Mouse (Mus musculus) yolk sac, embryonic 10.5 days (tissue): ENCODE measurements around the gene Tbc1d22a.
"Not testable (repeated sequence)": the region's sequence is repeated elsewhere in the genome, so short reads cannot be mapped to it uniquely, and the experiment has no call there.

Experiments used
- DNase-seq: peaks from one replicate; pipeline ENCODE4 v3.0.0-alpha.2; 2017; ENCODE audit warnings: low spot score

The Tbc1d22a gene

GRCm38 (mm10) chr15:86181321-86181720 is 32.9 kb upstream of the Tbc1d22a start:
- DNase-seq: not testable (repeated sequence)

DNA sequence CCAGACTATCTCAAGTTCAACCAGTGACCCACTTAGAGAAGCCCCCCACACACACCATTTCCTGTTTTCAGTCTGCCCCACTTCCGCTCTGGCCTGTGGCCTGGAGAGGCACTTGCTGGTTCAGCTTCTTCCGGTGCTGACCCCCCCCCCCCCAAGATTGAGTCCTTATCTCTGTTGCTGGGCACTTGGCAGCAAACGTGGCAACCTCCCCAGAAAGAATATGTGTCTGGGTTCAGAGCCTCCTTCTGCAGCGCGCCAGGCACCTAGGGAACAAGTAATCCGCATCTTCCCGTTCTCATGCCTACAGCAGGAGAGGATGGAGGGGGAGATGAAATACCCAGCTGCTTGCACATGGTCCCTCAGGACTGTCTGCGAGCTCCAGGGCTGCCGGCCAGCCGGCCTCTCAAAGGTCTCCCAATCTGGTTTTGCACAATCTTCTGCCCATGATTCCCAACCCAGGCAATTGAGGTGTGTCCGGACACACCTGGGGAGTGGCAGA is 32.3 kb upstream of the Tbc1d22a start:
- no peak for DNase-seq

- DNase-seq: no peak
Observed at GRCm38 (mm10) chr15:86182646-86183045, 31.6 kb upstream of the Tbc1d22a start.

DNA sequence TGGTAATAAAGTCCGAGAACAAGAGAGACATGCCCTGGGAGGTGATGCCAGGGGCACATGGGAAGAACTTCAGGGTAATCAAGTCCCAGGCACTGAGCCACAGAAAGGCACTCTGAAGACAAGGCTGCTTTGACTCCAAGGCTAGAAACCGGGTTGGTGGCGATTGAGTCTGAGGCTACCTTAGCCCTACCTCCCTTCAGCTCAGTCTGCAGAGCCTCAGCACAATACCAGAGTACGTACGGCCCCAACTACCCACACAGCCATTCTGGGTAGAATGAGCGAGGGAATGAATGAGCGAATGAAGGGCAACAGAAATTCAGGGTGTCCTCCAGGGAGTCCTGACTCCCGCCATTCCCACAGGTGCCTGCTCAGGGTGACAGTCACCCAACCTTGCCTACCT is 30.8 kb upstream of the Tbc1d22a start:
- DNase-seq: no peak

DNA sequence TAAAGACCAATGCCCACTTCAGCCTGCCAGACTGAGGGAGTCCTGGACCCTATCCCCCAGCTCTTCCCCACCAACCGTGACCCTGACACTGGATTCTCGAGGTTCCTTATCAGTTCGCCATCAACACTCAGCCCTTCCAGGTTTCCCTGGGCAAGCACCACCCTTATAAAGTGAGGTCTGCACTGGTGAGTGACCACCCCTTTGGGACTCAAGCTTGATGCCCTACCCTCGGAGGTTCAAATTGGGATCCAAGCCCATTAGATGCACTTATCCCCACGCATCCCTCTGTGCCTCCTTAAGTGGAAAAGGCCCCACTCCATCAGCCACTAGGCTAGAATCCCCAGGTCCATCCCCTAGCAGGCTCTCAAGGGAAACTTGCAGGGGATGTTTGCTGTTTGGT is 30.2 kb upstream of the Tbc1d22a start:
- DNase-seq: no peak

DNA sequence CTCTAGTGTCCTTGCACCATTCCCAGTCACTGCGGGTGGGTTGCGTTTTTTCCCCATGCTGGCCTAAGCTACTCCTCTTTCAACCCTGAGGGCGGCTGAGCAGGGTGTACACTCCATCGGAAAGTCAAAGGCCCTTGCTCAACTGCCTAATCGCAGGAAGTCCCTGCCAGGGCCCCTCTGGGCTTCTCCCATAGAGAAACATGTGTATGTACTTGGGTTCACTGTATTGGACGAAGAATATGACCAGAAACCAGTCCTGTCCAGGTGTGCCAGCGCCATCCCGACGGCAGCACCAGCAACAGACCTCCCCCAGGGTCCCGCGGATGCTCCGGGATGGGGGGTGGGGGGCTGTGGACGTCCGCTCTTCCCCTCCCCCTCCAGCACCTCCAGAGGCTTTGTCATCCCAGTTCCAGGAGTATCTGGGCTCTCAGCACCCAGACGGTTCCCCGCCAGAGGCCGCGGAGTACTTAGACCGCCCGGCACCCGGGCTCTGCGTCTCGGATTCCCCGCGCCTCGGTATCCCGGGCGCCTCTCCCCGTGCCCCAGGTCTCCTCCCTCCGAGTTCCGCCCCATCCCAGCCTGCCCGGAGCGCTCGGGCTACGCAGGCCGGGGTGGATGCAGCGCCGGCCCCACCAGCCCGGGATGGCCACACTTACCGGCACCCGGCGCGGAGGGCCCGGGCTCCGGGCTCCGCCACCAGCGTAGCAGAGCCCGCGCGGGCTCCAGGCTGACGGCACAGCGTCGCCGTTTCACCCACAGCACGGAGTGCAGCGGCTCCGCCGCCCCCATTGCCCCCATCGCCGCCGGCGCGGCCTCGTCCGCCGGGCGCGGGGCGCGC is 29.2 kb upstream of the Tbc1d22a start:
- no peak for DNase-seq

DNA sequence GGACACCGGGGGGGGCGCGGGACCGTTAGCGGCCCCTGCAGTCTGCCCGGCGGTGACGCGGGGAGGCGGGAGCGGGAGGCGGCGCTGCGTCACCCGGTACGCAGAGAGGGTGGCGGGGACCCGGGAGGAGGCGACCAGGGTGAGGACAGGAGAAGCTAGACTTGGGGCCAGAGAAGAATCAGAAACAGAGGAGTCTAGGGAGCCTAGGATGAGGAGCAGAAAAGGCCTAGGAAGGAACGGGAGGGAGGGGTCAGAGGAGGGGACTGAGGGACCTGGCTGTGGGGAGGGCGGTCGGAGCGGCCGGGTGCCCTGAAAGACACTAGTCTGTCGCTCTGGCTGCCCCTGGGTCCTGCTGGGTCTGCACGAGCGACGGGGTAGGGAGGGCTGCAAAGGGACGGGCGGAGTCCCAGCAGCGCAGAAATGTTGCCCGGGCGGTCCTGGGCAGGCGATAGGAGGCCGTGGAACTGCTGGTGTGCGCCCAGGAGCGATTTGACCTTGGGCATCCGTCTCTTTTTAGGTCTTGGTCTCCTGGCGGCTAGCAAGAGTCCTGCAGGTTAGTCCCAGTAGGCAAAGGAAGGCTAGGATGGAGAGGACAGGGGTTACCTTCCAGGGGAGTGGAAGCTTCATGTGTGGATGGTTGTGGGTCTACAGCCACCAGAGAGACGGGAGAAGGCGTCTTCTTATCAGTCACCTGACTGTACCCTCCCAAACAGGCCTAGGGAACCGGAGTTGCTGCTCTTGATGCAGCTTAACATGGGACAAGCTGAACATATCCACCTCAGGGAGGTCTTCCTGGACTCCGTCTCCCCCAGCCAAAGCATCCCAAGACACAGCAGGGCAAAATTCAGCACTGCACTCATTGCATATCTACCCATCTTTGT is 28.3 kb upstream of the Tbc1d22a start, which contains the start of gene Cerk:
Gene Cerk (minus strand): TSS at position 453 of the 881 bp plus-strand sequence.
- peak; percentile 60 for DNase-seq

DNA sequence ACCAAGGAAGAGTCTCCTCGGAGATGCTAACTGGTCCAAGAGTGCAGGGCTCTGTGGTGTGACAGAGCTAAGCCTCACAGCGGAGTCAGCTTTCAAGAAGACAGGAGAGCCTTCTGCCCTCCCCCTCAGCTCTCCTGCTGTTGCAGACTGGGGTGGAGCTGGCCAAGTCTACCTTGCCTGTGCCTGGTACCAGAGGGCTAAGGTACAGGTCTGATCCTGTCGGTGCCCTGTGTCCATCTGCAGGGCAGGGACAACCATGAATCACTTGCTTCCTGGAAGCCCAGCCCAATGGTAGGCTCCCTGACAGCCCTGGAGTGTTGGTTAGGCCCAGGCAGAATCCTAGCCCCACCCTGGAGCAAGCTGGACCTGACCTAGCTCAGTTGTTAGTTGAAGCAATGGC is 27.6 kb upstream of the Tbc1d22a start:
- no peak for DNase-seq

- no peak for DNase-seq
Observed at GRCm38 (mm10) chr15:86188186-86188585, 26.1 kb upstream of the Tbc1d22a start.

- no peak for DNase-seq
Observed at GRCm38 (mm10) chr15:86188746-86189470, 25.4 kb upstream of the Tbc1d22a start.

DNA sequence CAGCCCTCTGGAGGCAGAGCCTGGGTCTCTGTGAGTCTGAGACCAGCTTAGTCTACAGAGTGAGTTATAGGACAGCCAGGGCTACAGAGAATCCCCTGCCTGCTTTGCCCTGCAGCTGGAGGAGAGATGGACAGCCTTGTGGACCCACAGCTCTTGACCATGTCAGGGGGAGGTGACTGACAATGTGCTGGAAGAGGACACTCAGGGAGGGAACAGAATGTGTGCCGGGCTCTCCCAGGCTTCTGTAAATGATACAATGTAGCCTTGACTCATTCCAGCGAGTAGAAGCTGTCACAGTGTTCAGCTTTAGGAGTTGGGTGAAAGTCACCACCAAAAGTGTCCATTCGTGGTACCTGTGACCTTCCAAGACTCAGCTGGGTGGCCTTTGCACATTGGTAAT is 23.9 kb upstream of the Tbc1d22a start:
- DNase-seq: no peak

GRCm38 (mm10) chr15:86191505-86191904 is 22.8 kb upstream of the Tbc1d22a start:
- DNase-seq: no peak

DNA sequence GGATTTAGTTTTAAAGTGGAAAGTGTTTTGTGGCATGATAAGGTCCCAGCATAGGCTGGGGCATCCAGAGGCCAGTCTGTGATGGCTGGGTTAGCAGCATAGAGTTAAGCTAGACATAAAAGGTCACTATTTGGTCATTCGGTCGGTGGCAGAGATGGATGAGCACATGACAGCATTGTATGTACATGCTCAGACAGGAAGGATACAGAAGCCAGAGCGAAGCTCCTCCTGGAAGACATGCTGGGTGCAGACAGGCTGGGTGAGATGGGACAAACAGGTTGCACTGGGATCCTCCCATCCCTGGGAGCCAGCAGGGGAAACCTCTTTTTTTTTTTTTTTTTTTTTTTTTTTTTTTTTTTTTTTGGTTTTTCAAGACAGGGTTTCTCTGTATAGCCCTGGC is 22.3 kb upstream of the Tbc1d22a start:
- DNase-seq: no peak

DNA sequence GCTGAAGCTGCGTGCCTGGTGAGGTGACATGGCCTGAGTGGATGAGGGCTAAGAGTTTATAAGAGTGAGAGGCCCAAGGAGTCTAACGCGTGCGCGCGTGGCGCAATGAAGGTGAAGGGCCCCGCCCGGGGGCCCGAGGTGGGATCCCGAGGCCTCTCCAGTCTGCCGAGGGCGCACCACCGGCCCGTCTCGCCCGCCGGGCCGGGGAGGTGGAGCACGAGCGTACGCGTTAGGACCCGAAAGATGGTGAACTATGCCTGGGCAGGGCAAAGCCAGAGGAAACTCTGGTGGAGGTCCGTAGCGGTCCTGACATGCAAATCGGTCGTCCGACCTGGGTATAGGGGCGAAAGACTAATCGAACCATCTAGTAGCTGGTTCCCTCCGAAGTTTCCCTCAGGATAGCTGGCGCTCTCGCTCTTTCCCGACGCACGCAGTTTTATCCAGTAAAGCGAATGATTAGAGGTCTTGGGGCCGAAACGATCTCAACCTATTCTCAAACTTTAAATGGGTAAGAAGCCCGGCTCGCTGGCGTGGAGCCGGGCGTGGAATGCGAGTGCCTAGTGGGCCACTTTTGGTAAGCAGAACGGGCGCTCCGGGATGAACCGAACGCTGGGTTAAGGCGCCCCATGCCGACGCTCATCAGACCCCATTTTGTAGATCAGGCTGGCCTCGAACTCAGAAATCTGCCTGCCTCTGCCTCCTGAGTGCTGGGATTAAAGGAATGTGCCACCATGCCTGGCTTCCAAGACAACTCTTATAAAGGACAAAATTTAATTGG is 19.4 kb upstream of the Tbc1d22a start:
- not testable (repeated sequence) for DNase-seq

GRCm38 (mm10) chr15:86199052-86199451 is 15.2 kb upstream of the Tbc1d22a start:
- no peak for DNase-seq

- DNase-seq: no peak
Observed at GRCm38 (mm10) chr15:86199482-86199881, 14.8 kb upstream of the Tbc1d22a start.

DNA sequence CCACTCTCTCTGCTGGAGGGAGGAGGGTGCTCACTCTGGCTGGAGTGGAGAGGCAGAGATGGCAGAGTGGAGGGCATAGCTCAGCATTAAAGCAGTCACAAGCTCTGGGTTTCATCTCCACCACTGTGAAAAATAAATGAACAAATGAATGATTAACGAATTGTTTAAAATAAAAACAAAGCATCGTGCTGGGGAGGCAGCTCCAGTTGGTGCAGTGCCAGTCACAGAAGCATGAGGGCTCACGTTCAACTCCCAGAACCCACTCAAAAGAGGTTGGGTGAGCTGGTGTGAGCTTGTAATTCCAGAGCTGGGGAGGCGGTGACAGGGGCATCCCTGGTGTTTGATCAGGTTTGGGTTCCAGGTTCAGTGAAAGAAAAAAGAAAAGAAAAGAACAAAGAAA is 14.1 kb upstream of the Tbc1d22a start:
- no peak for DNase-seq

DNA sequence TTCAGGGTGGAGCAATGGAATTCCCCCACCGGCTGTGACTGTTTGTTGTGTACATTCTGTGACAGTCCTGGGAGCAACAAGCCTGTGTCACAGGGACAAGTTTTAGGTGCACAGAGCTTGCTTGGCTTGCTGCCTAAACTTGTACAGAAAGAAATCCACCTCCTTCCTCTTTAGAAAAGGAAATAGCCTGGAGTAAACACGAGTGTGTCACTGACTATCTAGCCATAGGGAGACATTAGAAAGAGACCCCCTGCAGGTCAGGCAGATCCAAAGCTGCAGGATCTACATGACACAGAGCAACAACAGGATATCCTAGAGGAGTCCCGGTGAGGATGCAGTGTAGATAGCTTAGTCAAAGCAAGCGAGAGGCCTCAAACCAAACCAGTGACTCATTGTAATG is 13.2 kb upstream of the Tbc1d22a start:
- DNase-seq: no peak

- no peak for DNase-seq
Observed at GRCm38 (mm10) chr15:86201696-86202330, 12.4 kb upstream of the Tbc1d22a start.

- DNase-seq: no peak
Observed at GRCm38 (mm10) chr15:86202640-86203039, 11.6 kb upstream of the Tbc1d22a start.

GRCm38 (mm10) chr15:86203292-86203793 is 10.9 kb upstream of the Tbc1d22a start:
- no peak for DNase-seq
